Mouse (Mus musculus): ENCODE measurements around the gene Tnip2.

DNA sequence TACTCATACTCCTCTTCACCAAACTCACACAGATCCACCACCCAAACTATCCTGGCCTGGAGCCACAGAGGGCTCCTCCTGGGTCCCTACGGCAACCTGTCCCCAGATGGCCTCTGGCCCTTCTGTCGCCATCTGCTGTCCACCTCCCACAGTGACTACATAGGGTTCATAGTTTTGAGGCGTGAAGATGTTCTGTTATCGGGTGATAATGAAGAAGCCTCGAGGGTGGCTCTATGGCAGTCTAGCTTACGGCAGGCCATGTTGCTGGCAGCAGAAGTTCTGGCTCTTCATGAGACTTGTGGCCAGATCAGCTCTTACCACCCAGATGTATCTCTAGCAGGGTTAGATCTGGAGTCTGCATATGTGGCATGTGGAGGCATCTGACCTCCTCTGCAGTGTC, 11.0 kb downstream of the Tnip2 start:
- TF ChIP-seq HCFC1 (IDR thresholded peaks at IDR 0.05; ENCODE audit: borderline replicate concordance, insufficient read depth, low read length), result no peak
- TF ChIP-seq ZNF384 (IDR thresholded peaks at IDR 0.05; ENCODE audit: low read depth, low read length), result no peak
- no peak for TF ChIP-seq ZC3H11A (IDR thresholded peaks at IDR 0.05; ENCODE audit: borderline replicate concordance, low read depth, low read length)

All from ES-E14 (cell line).